Mouse (Mus musculus) heart, embryonic 12.5 days (tissue): ENCODE measurements around the gene Rnasek. TPM values are rescaled to one million over a fixed set of nuclear protein-coding genes. Genes with fewer than 3 reads are reported as not detected.

Experiments
- ATAC-seq: fragments of 200-750 bp; cut with Nextera tagmentation; 2 replicates; pipeline ENCODE4 v1.8.0; 2017; ENCODE audit warnings: moderate TSS enrichment, moderate library complexity; ENCODE audit not compliant: insufficient number of reproducible peaks, low FRiP score
- H3K27ac ChIP-seq: fragments of 300-500 bp; sonication (generic); 2 replicates; pipeline ENCODE4 v1.5.1; 2016; ENCODE audit warnings: mild to moderate bottlenecking, moderate library complexity; ENCODE audit not compliant: poor library complexity, severe bottlenecking
- H3K27me3 ChIP-seq: fragments of 300-500 bp; sonication (generic); replicated peaks from 2 replicates; pipeline ENCODE4 v1.6.1; 2016; ENCODE audit warnings: mild to moderate bottlenecking, moderate library complexity
- H3K36me3 ChIP-seq: fragments of 300-500 bp; sonication (generic); 2 replicates; pipeline ENCODE4 v1.6.1; 2016; ENCODE audit warnings: mild to moderate bottlenecking, moderate library complexity
- H3K4me1 ChIP-seq: fragments of 300-500 bp; sonication (generic); replicated peaks from 2 replicates; pipeline ENCODE4 v1.6.1; 2016; ENCODE audit warnings: mild to moderate bottlenecking
- H3K4me2 ChIP-seq: fragments of 300-500 bp; sonication (generic); 2 replicates; pipeline ENCODE4 v1.6.1; 2016; ENCODE audit warnings: mild to moderate bottlenecking, moderate library complexity
- H3K4me3 ChIP-seq: fragments of 300-500 bp; sonication (generic); 2 replicates; pipeline ENCODE4 v1.5.1; 2016; ENCODE audit warnings: mild to moderate bottlenecking
- H3K9ac ChIP-seq: fragments of 300-500 bp; sonication (generic); 2 replicates; pipeline ENCODE4 v1.6.1; 2016; ENCODE audit warnings: mild to moderate bottlenecking, moderate library complexity
- H3K9me3 ChIP-seq: fragments of 300-500 bp; sonication (generic); replicated peaks from 2 replicates; pipeline ENCODE4 v1.6.1; 2016; ENCODE audit warnings: mild to moderate bottlenecking, moderate library complexity
- whole genome bisulfite sequencing: fragments of 180-500 bp; shearing (Covaris S2); methylation state at CpG from one replicate; pipeline ENCODE4 v1.1.7; 2016; 5-methylcytosine and 5-hydroxymethylcytosine counted together
- polyA plus RNA-seq: library from polyadenylated mRNA; unstranded; fragments of >200 nt; fragmentation: Nextera tagmentation; extraction: Ambion mirVana; gene quantifications from 2 replicates; pipeline ENCODE4 v1.2.1, GENCODE M21; 2016

Rnasek gene
- polyA plus RNA-seq: 204 and 207 TPM in 2 replicates

- Histone ChIP-seq H3K9ac (peak within 1 kb of the TSS; percentile 95), H3K4me3 (peak within 1 kb of the TSS; percentile 95), H3K27ac (peak within 1 kb of the TSS; percentile 91), H3K4me2 (peak within 1 kb of the TSS; percentile 94), H3K4me1 (peaks cover 27% of the 10 kb centered on the region), H3K27me3 (peaks cover 6% of the 10 kb centered on the region), H3K9me3 (no peaks in the 10 kb centered on the region), H3K36me3 (peaks cover 13% of the 10 kb centered on the region)
- ATAC-seq: peak; percentile 58
- 0% methylated on average over 32 of the region's 35 CpGs for WGBS
Observed at GRCm38 (mm10) chr11:70239541-70240279, at the start of gene Rnasek, which contains the start of gene Gm21988. Gene Rnasek, minus strand, starts transcription at chr11:70239842. Gene Gm21988, minus strand, starts transcription at chr11:70239830.

GRCm38 (mm10) chr11:70289236-70289635 lies 49.6 kb upstream of the Rnasek start:
- 28% methylated on average over 6 of the region's 6 CpGs for WGBS
- Histone ChIP-seq H3K9ac (no peak overlapping the region), H3K27ac (0 out of 2 replicates have a peak overlapping the region, but pooled peaks have one; percentile 0), H3K9me3 (no peaks in the 10 kb centered on the region), H3K4me2 (no peak overlapping the region), H3K27me3 (no peaks in the 10 kb centered on the region), H3K4me3 (no peak overlapping the region), H3K4me1 (peaks cover 3% of the 10 kb centered on the region; the same call in 1 of the 2 replicates), H3K36me3 (no peaks in the 10 kb centered on the region)
- no peak; the same call in 1 of the 2 replicates for ATAC-seq

GRCm38 (mm10) chr11:70288102-70288501 lies 48.5 kb upstream of the Rnasek start:
- Histone ChIP-seq H3K36me3 (no peaks in the 10 kb centered on the region), H3K27me3 (no peaks in the 10 kb centered on the region), H3K9ac (no peak overlapping the region), H3K27ac (no peak overlapping the region), H3K9me3 (no peaks in the 10 kb centered on the region), H3K4me3 (no peak overlapping the region), H3K4me2 (no peak overlapping the region), H3K4me1 (peaks cover 3% of the 10 kb centered on the region; the same call in 1 of the 2 replicates)
- ATAC-seq: no peak
- WGBS: 84% methylated on average over 10 of the region's 10 CpGs

GRCm38 (mm10) chr11:70285686-70286085 lies 46.0 kb upstream of the Rnasek start:
- Histone ChIP-seq H3K27ac (no peak overlapping the region), H3K4me3 (no peak overlapping the region), H3K9ac (no peak overlapping the region), H3K9me3 (no peaks in the 10 kb centered on the region), H3K4me1 (peaks cover 3% of the 10 kb centered on the region; the same call in 1 of the 2 replicates), H3K36me3 (no peaks in the 10 kb centered on the region), H3K27me3 (no peaks in the 10 kb centered on the region), H3K4me2 (no peak overlapping the region)
- no peak for ATAC-seq
- 59% methylated on average over 5 of the region's 5 CpGs for WGBS

GRCm38 (mm10) chr11:70284757-70285156 lies 45.1 kb upstream of the Rnasek start:
- 61% methylated on average over 3 of the region's 3 CpGs for WGBS
- Histone ChIP-seq H3K27ac (no peak overlapping the region), H3K4me3 (no peak overlapping the region), H3K4me1 (peaks cover 6% of the 10 kb centered on the region; the same call in 1 of the 2 replicates), H3K36me3 (no peaks in the 10 kb centered on the region), H3K27me3 (no peaks in the 10 kb centered on the region), H3K9me3 (0 out of 2 replicates have a peak, but pooled peaks cover 2% of the 10 kb centered on the region), H3K4me2 (no peak overlapping the region), H3K9ac (no peak overlapping the region)
- no peak for ATAC-seq

- H3K4me1 ChIP-seq: 0 out of 2 replicates have a peak, but pooled peaks cover 5% of the 10 kb centered on the region
- no peak for ATAC-seq
Observed at GRCm38 (mm10) chr11:70283666-70284065, 44.0 kb upstream of the Rnasek start.

GRCm38 (mm10) chr11:70280441-70280840 lies 40.8 kb upstream of the Rnasek start:
- H3K27ac ChIP-seq: no peak overlapping the region
- ATAC-seq: no peak
- 56% methylated on average over 3 of the region's 3 CpGs for WGBS

More at GRCm38 (mm10) chr11:70283666-70284065, 44.0 kb upstream of the Rnasek start:
- Histone ChIP-seq H3K27ac (no peak overlapping the region), H3K4me3 (no peak overlapping the region), H3K4me2 (no peak overlapping the region), H3K36me3 (no peaks in the 10 kb centered on the region), H3K27me3 (no peaks in the 10 kb centered on the region), H3K9me3 (0 out of 2 replicates have a peak, but pooled peaks cover 3% of the 10 kb centered on the region), H3K9ac (no peak overlapping the region)
- 77% methylated on average over 4 of the region's 4 CpGs for WGBS

GRCm38 (mm10) chr11:70278961-70279360 lies 39.3 kb upstream of the Rnasek start:
- Histone ChIP-seq H3K36me3 (no peaks in the 10 kb centered on the region), H3K9me3 (0 out of 2 replicates have a peak, but pooled peaks cover 6% of the 10 kb centered on the region), H3K27me3 (no peaks in the 10 kb centered on the region), H3K4me2 (no peak overlapping the region), H3K27ac (no peak overlapping the region), H3K9ac (no peak overlapping the region), H3K4me3 (no peak overlapping the region), H3K4me1 (0 out of 2 replicates have a peak, but pooled peaks cover 10% of the 10 kb centered on the region)
- no peak for ATAC-seq
- WGBS: 84% methylated on average over 3 of the region's 3 CpGs

More at GRCm38 (mm10) chr11:70280441-70280840, 40.8 kb upstream of the Rnasek start:
- H3K4me1 ChIP-seq: 0 out of 2 replicates have a peak, but pooled peaks cover 10% of the 10 kb centered on the region
- no peak overlapping the region for H3K4me3 ChIP-seq
- H3K36me3 ChIP-seq: no peaks in the 10 kb centered on the region
- 0 out of 2 replicates have a peak, but pooled peaks cover 6% of the 10 kb centered on the region for H3K9me3 ChIP-seq
- H3K4me2 ChIP-seq: no peak overlapping the region
- H3K27me3 ChIP-seq: no peaks in the 10 kb centered on the region
- no peak overlapping the region for H3K9ac ChIP-seq

- peaks cover 9% of the 10 kb centered on the region for H3K4me1 ChIP-seq
- no peak overlapping the region for H3K27ac ChIP-seq
- no peak overlapping the region for H3K4me2 ChIP-seq
- H3K4me3 ChIP-seq: no peak overlapping the region
- H3K9me3 ChIP-seq: no peaks in the 10 kb centered on the region
- no peak overlapping the region for H3K9ac ChIP-seq
- H3K36me3 ChIP-seq: no peaks in the 10 kb centered on the region
- 76% methylated on average over 7 of the region's 7 CpGs for WGBS
- H3K27me3 ChIP-seq: no peaks in the 10 kb centered on the region
- no peak for ATAC-seq
Observed at GRCm38 (mm10) chr11:70271641-70272040, 32.0 kb upstream of the Rnasek start.

GRCm38 (mm10) chr11:70266405-70266804 lies 26.8 kb upstream of the Rnasek start:
- Histone ChIP-seq H3K4me3 (no peak overlapping the region), H3K9ac (no peak overlapping the region), H3K4me2 (no peak overlapping the region), H3K27ac (peak overlapping the region; percentile 38; the same call in 1 of the 2 replicates), H3K27me3 (no peaks in the 10 kb centered on the region), H3K4me1 (peaks cover 15% of the 10 kb centered on the region), H3K9me3 (peaks cover 2% of the 10 kb centered on the region; the same call in 1 of the 2 replicates), H3K36me3 (no peaks in the 10 kb centered on the region)
- no peak for ATAC-seq
- WGBS: 73% methylated on average over 1 of the region's 1 CpGs

GRCm38 (mm10) chr11:70265819-70266218 lies 26.2 kb upstream of the Rnasek start:
- no peaks in the 10 kb centered on the region for H3K36me3 ChIP-seq
- H3K27ac ChIP-seq: no peak overlapping the region
- no peak overlapping the region for H3K4me3 ChIP-seq
- H3K9me3 ChIP-seq: peaks cover 2% of the 10 kb centered on the region; the same call in 1 of the 2 replicates
- 68% methylated on average over 4 of the region's 4 CpGs for WGBS
- no peak overlapping the region for H3K9ac ChIP-seq
- H3K4me2 ChIP-seq: no peak overlapping the region
- no peaks in the 10 kb centered on the region for H3K27me3 ChIP-seq
- H3K4me1 ChIP-seq: peaks cover 15% of the 10 kb centered on the region
- ATAC-seq: no peak
